Mouse (Mus musculus) cerebellum, adult 2 months (tissue): ENCODE data around the gene Cers6.

ENCODE experiments used
- CTCF ChIP-seq: fragments of 200-500 bp; IDR thresholded peaks from 2 replicates; pipeline ENCODE4 v1.5.1; 2011; ENCODE audit warnings: low read depth, mild to moderate bottlenecking, control low read depth, low read length, moderate library complexity, borderline replicate concordance; ENCODE audit not compliant: insufficient read depth
- POLR2A ChIP-seq: fragments of 200-500 bp; IDR thresholded peaks from 2 replicates; pipeline ENCODE4 v1.6.1; 2011; ENCODE audit warnings: low read length, control low read depth, borderline replicate concordance; ENCODE audit not compliant: insufficient read depth

GRCm38 (mm10) chr2:68873086-68873485 is 11.8 kb downstream of the Cers6 start:
- TF ChIP-seq CTCF (no peak), POLR2A (no peak)
